Mouse (Mus musculus) heart, postnatal 25 days (tissue): ENCODE results near the gene Gm26661. TPM values are rescaled to one million over a fixed set of nuclear protein-coding genes. Genes with fewer than 3 reads are reported as not detected.

Experiments
- DNase-seq: peaks from one replicate; pipeline ENCODE4 v3.0.0; 2022; ENCODE audit warnings: low spot score
- intact Hi-C: fragments of 180-260 bp; cut with DNase I; formaldehyde crosslinking; loops from one replicate; pipeline ENCODE4 v1.15.1; 2025
- total RNA-seq, 2 experiments: library from RNA; stranded (reverse); gene quantifications; 2 replicates each; pipeline ENCODE4 v1.2.3; 2021

The Gm26661 gene
- not detected for total RNA-seq

- DNase-seq, result peak; percentile 12
- intact Hi-C loops, result loop anchor here (1.0 kb wide), 1 partner anchor 10 kb away; no protein-coding TSS in a partner anchor
Measured at GRCm38 (mm10) chr14:7791532-7792159, at the start of gene Gm26661. Gene Gm26661, plus strand, starts transcription at chr14:7791587.

GRCm38 (mm10) chr14:7748944-7749763 lies 42.2 kb upstream of the Gm26661 start:
- intact Hi-C loops, result no loop called here
- DNase-seq, result no peak

GRCm38 (mm10) chr14:7749764-7750089 lies 41.7 kb upstream of the Gm26661 start:
- intact Hi-C loops, result no loop called here
- no peak for DNase-seq

GRCm38 (mm10) chr14:7765569-7766314 lies 25.6 kb upstream of the Gm26661 start:
- intact Hi-C loops, result loop anchor here (5.0 kb wide), 1 partner anchor 37 kb away; no protein-coding TSS in a partner anchor
- peak; percentile 5 for DNase-seq

GRCm38 (mm10) chr14:7773714-7774389 lies 17.5 kb upstream of the Gm26661 start:
- DNase-seq, result peak; percentile 31
- intact Hi-C loops, result no loop called here

GRCm38 (mm10) chr14:7786073-7786472 lies 5.3 kb upstream of the Gm26661 start:
- no peak for DNase-seq
- intact Hi-C loops, result no loop called here

GRCm38 (mm10) chr14:7789266-7790030 lies 1.9 kb upstream of the Gm26661 start:
- intact Hi-C loops, result no loop called here
- no peak for DNase-seq

GRCm38 (mm10) chr14:7791061-7791531 lies 291 bp upstream of the Gm26661 start:
- DNase-seq, result no peak
- intact Hi-C loops, result no loop called here

- no peak for DNase-seq
- intact Hi-C loops, result no loop called here
Measured at GRCm38 (mm10) chr14:7795961-7796360, 4.6 kb downstream of the Gm26661 start.

GRCm38 (mm10) chr14:7800611-7801010 lies 9.2 kb downstream of the Gm26661 start:
- no peak for DNase-seq
- intact Hi-C loops, result loop anchor here (1.0 to 5.0 kb wide), 2 partner anchors 8 to 33 kb away; no protein-coding TSS in a partner anchor

- intact Hi-C loops, result loop anchor here (1.0 to 5.0 kb wide), 2 partner anchors 10 to 35 kb away; no protein-coding TSS in a partner anchor
- DNase-seq, result no peak
Measured at GRCm38 (mm10) chr14:7801831-7802230, 10.4 kb downstream of the Gm26661 start.

- no peak for DNase-seq
- intact Hi-C loops, result loop anchor here (5.0 kb wide), 1 partner anchor 37 kb away; no protein-coding TSS in a partner anchor
Measured at GRCm38 (mm10) chr14:7803874-7804557, 12.6 kb downstream of the Gm26661 start.

- intact Hi-C loops, result loop anchor here (5.0 kb wide), 1 partner anchor 37 kb away; no protein-coding TSS in a partner anchor
- DNase-seq, result no peak
Measured at GRCm38 (mm10) chr14:7804558-7804905, 13.1 kb downstream of the Gm26661 start.

GRCm38 (mm10) chr14:7807711-7808110 lies 16.3 kb downstream of the Gm26661 start:
- no peak for DNase-seq
- intact Hi-C loops, result no loop called here

- DNase-seq, result no peak
- intact Hi-C loops, result no loop called here
Measured at GRCm38 (mm10) chr14:7808501-7808981, 17.2 kb downstream of the Gm26661 start.

- no peak for DNase-seq
- intact Hi-C loops, result no loop called here
Measured at GRCm38 (mm10) chr14:7809043-7809955, 17.9 kb downstream of the Gm26661 start.

- intact Hi-C loops, result loop anchor here (1.0 to 10.0 kb wide), 7 partner anchors 34 to 224 kb away; no protein-coding TSS in a partner anchor
- peak; percentile 87 for DNase-seq
Measured at GRCm38 (mm10) chr14:7817770-7818462, 26.5 kb downstream of the Gm26661 start, which contains the start of gene Flnb. Gene Flnb, plus strand, starts transcription at chr14:7817957.
